Mouse (Mus musculus) stomach, embryonic 15.5 days (tissue): Measurements from ENCODE around the gene Ecm2. TPM values are rescaled to one million over a fixed set of nuclear protein-coding genes. Genes with fewer than 3 reads are reported as not detected.
A peak's percentile ranks its signal among the peaks of the same experiment; 100 is the strongest.

ENCODE experiments used
- ATAC-seq: fragments of 200-750 bp; cut with Nextera tagmentation; 2 replicates; pipeline ENCODE4 v1.8.0; 2017; ENCODE audit warnings: low read depth, moderate number of reproducible peaks, moderate TSS enrichment; ENCODE audit not compliant: insufficient read depth, low FRiP score
- H3K27ac ChIP-seq: fragments of 300-500 bp; sonication (generic); 2 replicates; pipeline ENCODE4 v1.5.1; 2015; ENCODE audit warnings: mild to moderate bottlenecking, inconsistent platforms
- H3K27me3 ChIP-seq: fragments of 300-500 bp; sonication (generic); replicated peaks from 2 replicates; pipeline ENCODE4 v1.6.1; 2015; ENCODE audit warnings: inconsistent platforms
- H3K36me3 ChIP-seq: fragments of 300-500 bp; sonication (generic); 2 replicates; pipeline ENCODE4 v1.6.1; 2015; ENCODE audit warnings: inconsistent platforms
- H3K4me1 ChIP-seq: fragments of 300-500 bp; sonication (generic); 2 replicates; pipeline ENCODE4 v1.6.1; 2015; ENCODE audit warnings: inconsistent platforms
- H3K4me2 ChIP-seq: fragments of 300-500 bp; sonication (generic); 2 replicates; pipeline ENCODE4 v1.6.1; 2015; ENCODE audit warnings: mild to moderate bottlenecking, inconsistent platforms
- H3K4me3 ChIP-seq: fragments of 300-500 bp; sonication (generic); replicated peaks from 2 replicates; pipeline ENCODE4 v1.5.1; 2015; ENCODE audit warnings: inconsistent platforms
- H3K9ac ChIP-seq: fragments of 300-500 bp; sonication (generic); 2 replicates; pipeline ENCODE4 v1.6.1; 2015; ENCODE audit warnings: inconsistent platforms
- H3K9me3 ChIP-seq: fragments of 300-500 bp; sonication (generic); 2 replicates; pipeline ENCODE4 v1.6.1; 2016; ENCODE audit warnings: inconsistent platforms
- WGBS: fragments of 180-500 bp; shearing (Covaris S2); methylation state at CpG from one replicate; pipeline ENCODE4 v1.1.7; 2015; 5-methylcytosine and 5-hydroxymethylcytosine counted together
- polyA plus RNA-seq: library from polyadenylated mRNA; unstranded; fragments of >200 nt; fragmentation: Nextera tagmentation; extraction: Ambion mirVana; gene quantifications from 2 replicates; pipeline ENCODE4 v1.2.1, GENCODE M21; 2015

Ecm2 gene
- polyA plus RNA-seq, 1 experiment from 2014 or later: 0.98 TPM

- Histone ChIP-seq H3K9ac (no peak overlapping the region), H3K9me3 (no peaks in the 10 kb centered on the region), H3K36me3 (no peaks in the 10 kb centered on the region), H3K4me3 (no peak overlapping the region), H3K4me2 (no peak overlapping the region), H3K4me1 (no peaks in the 10 kb centered on the region), H3K27ac (peak overlapping the region; percentile 50; the same call in 1 of the 2 replicates), H3K27me3 (no peaks in the 10 kb centered on the region)
- 56% methylated on average over 4 of the region's 4 CpGs for WGBS
- ATAC-seq: no peak
These were observed 32.5 kb upstream of the Ecm2 start for GRCm38 (mm10) chr13:49471981-49472675.

GRCm38 (mm10) chr13:49472676-49473005 lies 32.0 kb upstream of the Ecm2 start:
- ATAC-seq: no peak
- no peak overlapping the region for H3K4me2 ChIP-seq
- no peaks in the 10 kb centered on the region for H3K36me3 ChIP-seq
- H3K4me3 ChIP-seq: no peak overlapping the region
- no peaks in the 10 kb centered on the region for H3K9me3 ChIP-seq
- no peak overlapping the region for H3K9ac ChIP-seq
- no peaks in the 10 kb centered on the region for H3K27me3 ChIP-seq
- no peak overlapping the region for H3K27ac ChIP-seq
- H3K4me1 ChIP-seq: no peaks in the 10 kb centered on the region; the same call in 1 of the 2 replicates
- WGBS: 86% methylated on average over 6 of the region's 6 CpGs

- no peaks in the 10 kb centered on the region for H3K27me3 ChIP-seq
- H3K9ac ChIP-seq: no peak overlapping the region
- no peak for ATAC-seq
- H3K36me3 ChIP-seq: no peaks in the 10 kb centered on the region
- no peak overlapping the region for H3K4me3 ChIP-seq
- H3K4me2 ChIP-seq: no peak overlapping the region
- H3K9me3 ChIP-seq: no peaks in the 10 kb centered on the region
- peak overlapping the region; percentile 66 for H3K27ac ChIP-seq
- 47% methylated on average over 3 of the region's 3 CpGs for WGBS
- peaks cover 3% of the 10 kb centered on the region; the same call in 1 of the 2 replicates for H3K4me1 ChIP-seq
These were observed 26.7 kb upstream of the Ecm2 start for GRCm38 (mm10) chr13:49477887-49478286.

- no peak for ATAC-seq
- H3K36me3 ChIP-seq: no peaks in the 10 kb centered on the region
These were observed 25.7 kb upstream of the Ecm2 start for GRCm38 (mm10) chr13:49478851-49479374.

GRCm38 (mm10) chr13:49479399-49479798 lies 25.2 kb upstream of the Ecm2 start:
- ATAC-seq: no peak
- Histone ChIP-seq H3K4me2 (no peak overlapping the region), H3K4me3 (no peak overlapping the region), H3K27me3 (no peaks in the 10 kb centered on the region), H3K9ac (no peak overlapping the region), H3K9me3 (no peaks in the 10 kb centered on the region), H3K36me3 (no peaks in the 10 kb centered on the region), H3K4me1 (peaks cover 3% of the 10 kb centered on the region; the same call in 1 of the 2 replicates), H3K27ac (peak overlapping the region; percentile 72)
- WGBS: 63% methylated on average over 4 of the region's 4 CpGs

More at GRCm38 (mm10) chr13:49478851-49479374, 25.7 kb upstream of the Ecm2 start:
- Histone ChIP-seq H3K4me2 (no peak overlapping the region), H3K27me3 (no peaks in the 10 kb centered on the region), H3K9me3 (no peaks in the 10 kb centered on the region), H3K4me3 (no peak overlapping the region), H3K27ac (peak overlapping the region; percentile 72), H3K4me1 (peaks cover 3% of the 10 kb centered on the region; the same call in 1 of the 2 replicates), H3K9ac (no peak overlapping the region)
- WGBS: 81% methylated on average over 6 of the region's 6 CpGs

- no peaks in the 10 kb centered on the region for H3K36me3 ChIP-seq
- H3K9me3 ChIP-seq: no peaks in the 10 kb centered on the region
- no peak overlapping the region for H3K4me2 ChIP-seq
- H3K27ac ChIP-seq: 0 out of 2 replicates have a peak overlapping the region, but pooled peaks have one; percentile 51
- H3K9ac ChIP-seq: no peak overlapping the region
- H3K4me1 ChIP-seq: peaks cover 3% of the 10 kb centered on the region; the same call in 1 of the 2 replicates
- ATAC-seq: peak; percentile 73; the same call in 1 of the 2 replicates
- no peak overlapping the region for H3K4me3 ChIP-seq
- WGBS: 48% methylated on average over 2 of the region's 2 CpGs
- no peaks in the 10 kb centered on the region for H3K27me3 ChIP-seq
These were observed 24.6 kb upstream of the Ecm2 start for GRCm38 (mm10) chr13:49480057-49480456.

GRCm38 (mm10) chr13:49480551-49480950 lies 24.1 kb upstream of the Ecm2 start:
- peaks cover 3% of the 10 kb centered on the region; the same call in 1 of the 2 replicates for H3K4me1 ChIP-seq
- WGBS: 56% methylated on average over 5 of the region's 5 CpGs
- no peak overlapping the region for H3K4me3 ChIP-seq
- ATAC-seq: peak; percentile 56; the same call in 1 of the 2 replicates
- no peak overlapping the region for H3K9ac ChIP-seq
- H3K4me2 ChIP-seq: no peak overlapping the region
- H3K27me3 ChIP-seq: no peaks in the 10 kb centered on the region
- peak overlapping the region; percentile 92 for H3K27ac ChIP-seq
- H3K9me3 ChIP-seq: no peaks in the 10 kb centered on the region
- H3K36me3 ChIP-seq: no peaks in the 10 kb centered on the region

- WGBS: 78% methylated on average over 5 of the region's 5 CpGs
- H3K9ac ChIP-seq: no peak overlapping the region
- no peaks in the 10 kb centered on the region for H3K9me3 ChIP-seq
- no peaks in the 10 kb centered on the region for H3K27me3 ChIP-seq
- no peak overlapping the region for H3K27ac ChIP-seq
- no peak overlapping the region for H3K4me2 ChIP-seq
- H3K4me1 ChIP-seq: no peaks in the 10 kb centered on the region
- H3K4me3 ChIP-seq: no peak overlapping the region
- H3K36me3 ChIP-seq: no peaks in the 10 kb centered on the region
- no peak for ATAC-seq
These were observed 19.2 kb upstream of the Ecm2 start for GRCm38 (mm10) chr13:49485388-49485787.

- Histone ChIP-seq H3K9me3 (no peaks in the 10 kb centered on the region), H3K4me2 (no peak within 1 kb of the TSS), H3K9ac (no peak within 1 kb of the TSS), H3K4me3 (no peak within 1 kb of the TSS), H3K27ac (no peak within 1 kb of the TSS), H3K36me3 (no peaks in the 10 kb centered on the region), H3K27me3 (no peaks in the 10 kb centered on the region), H3K4me1 (no peaks in the 10 kb centered on the region)
- 53% methylated on average over 6 of the region's 6 CpGs for WGBS
- ATAC-seq: no peak
These were observed 11.9 kb upstream of the Ecm2 start, which contains the start of gene Tes3-ps for GRCm38 (mm10) chr13:49492376-49493368. Gene Tes3-ps, plus strand, starts transcription at chr13:49493318.

- no peak for ATAC-seq
- Histone ChIP-seq H3K4me2 (no peak overlapping the region), H3K27me3 (no peaks in the 10 kb centered on the region), H3K36me3 (no peaks in the 10 kb centered on the region), H3K9ac (no peak overlapping the region), H3K4me1 (0 out of 2 replicates have a peak, but pooled peaks cover 3% of the 10 kb centered on the region), H3K9me3 (no peaks in the 10 kb centered on the region), H3K27ac (no peak overlapping the region), H3K4me3 (no peak overlapping the region)
- 72% methylated on average over 4 of the region's 4 CpGs for WGBS
These were observed 1.2 kb downstream of the Ecm2 start for GRCm38 (mm10) chr13:49505776-49506175.

GRCm38 (mm10) chr13:49507176-49507575 lies 2.6 kb downstream of the Ecm2 start:
- H3K27me3 ChIP-seq: no peaks in the 10 kb centered on the region
- H3K9me3 ChIP-seq: no peaks in the 10 kb centered on the region
- no peak overlapping the region for H3K27ac ChIP-seq
- no peak overlapping the region for H3K4me3 ChIP-seq
- no peak for ATAC-seq
- H3K9ac ChIP-seq: no peak overlapping the region
- H3K4me1 ChIP-seq: 0 out of 2 replicates have a peak, but pooled peaks cover 3% of the 10 kb centered on the region
- no peak overlapping the region for H3K4me2 ChIP-seq
- H3K36me3 ChIP-seq: no peaks in the 10 kb centered on the region
- 49% methylated on average over 3 of the region's 3 CpGs for WGBS
